Mouse (Mus musculus) adrenal gland, postnatal 4 days (tissue): ENCODE data around the gene Hnrnpa2b1. TPM values are rescaled to one million over a fixed set of nuclear protein-coding genes. Genes with fewer than 3 reads are reported as not detected.
"Not testable (repeated sequence)": the region's sequence is repeated elsewhere in the genome, so short reads cannot be mapped to it uniquely, and the experiment has no call there.

Experiments used
- DNase-seq, 2 experiments: peaks; one replicate each; pipeline ENCODE4 v3.0.0; 2021 to 2022; ENCODE audit warnings: low spot score in 2 of 2, mixed read lengths in 2 of 2
- long read RNA-seq, 2 experiments: library from polyadenylated mRNA; stranded (forward); transcript quantifications; one replicate each; pipeline ENCODE4 v2.0.0; 2021
- total RNA-seq, 2 experiments: library from RNA; stranded (reverse); gene quantifications; 2 replicates each; pipeline ENCODE4 v1.2.3; 2021

The Hnrnpa2b1 gene
- 100 to 1,000 TPM; 776 to 871 TPM for total RNA-seq
- long read RNA-seq, experiment 1, transcript Hnrnpa2b1-204 (11 exons, 1,638 nt) = major isoform, 92 of 707 reads
- long read RNA-seq, experiment 1, transcript Hnrnpa2b1-203 (12 exons, 1,728 nt) = minor isoform, 8 of 707 reads
- long read RNA-seq, experiment 1, transcript Hnrnpa2b1-201 (10 exons, 1,647 nt) = minor isoform, 29 of 707 reads
- long read RNA-seq, experiment 1, transcript Hnrnpa2b1-210 (10 exons, 1,518 nt) = minor isoform, 49 of 707 reads
- long read RNA-seq, experiment 1, partial matches to known transcripts = 406 of 707 reads
- long read RNA-seq, experiment 1, other reads (novel, unspliced or antisense) = 109 of 707 reads
- long read RNA-seq, experiment 2, transcript Hnrnpa2b1-203 (12 exons, 1,728 nt) = minor isoform, 22 of 896 reads
- long read RNA-seq, experiment 2, transcript Hnrnpa2b1-204 (11 exons, 1,638 nt) = major isoform, 250 of 896 reads
- long read RNA-seq, experiment 2, transcript Hnrnpa2b1-201 (10 exons, 1,647 nt) = minor isoform, 33 of 896 reads
- long read RNA-seq, experiment 2, transcript Hnrnpa2b1-210 (10 exons, 1,518 nt) = minor isoform, 93 of 896 reads
- long read RNA-seq, experiment 2, partial matches to known transcripts = 270 of 896 reads
- long read RNA-seq, experiment 2, other reads (novel, unspliced or antisense) = 203 of 896 reads

GRCm38 (mm10) chr6:51469715-51470310, at the start of gene Hnrnpa2b1:
TSS of gene Hnrnpa2b1 (minus strand) at chr6:51469894.
- DNase-seq = peak; percentile 99

- no peak for DNase-seq
Observed at GRCm38 (mm10) chr6:51514860-51515259, 45.2 kb upstream of the Hnrnpa2b1 start.

GRCm38 (mm10) chr6:51513745-51514144, 44.1 kb upstream of the Hnrnpa2b1 start:
- DNase-seq = no peak

GRCm38 (mm10) chr6:51510946-51511345, 41.3 kb upstream of the Hnrnpa2b1 start:
- DNase-seq = no peak

- DNase-seq = peak; percentile 7 to 27
Observed at GRCm38 (mm10) chr6:51510094-51510493, 40.4 kb upstream of the Hnrnpa2b1 start.

- DNase-seq = peak; percentile 23 to 40
Observed at GRCm38 (mm10) chr6:51508750-51509648, 39.3 kb upstream of the Hnrnpa2b1 start.

- DNase-seq = no peak
Observed at GRCm38 (mm10) chr6:51507556-51507955, 37.9 kb upstream of the Hnrnpa2b1 start.

GRCm38 (mm10) chr6:51505671-51506070, 36.0 kb upstream of the Hnrnpa2b1 start:
- DNase-seq = no peak

GRCm38 (mm10) chr6:51497321-51498111, 27.8 kb upstream of the Hnrnpa2b1 start:
- no peak for DNase-seq

- no peak for DNase-seq
Observed at GRCm38 (mm10) chr6:51489787-51490186, 20.1 kb upstream of the Hnrnpa2b1 start.

GRCm38 (mm10) chr6:51486731-51487130, 17.0 kb upstream of the Hnrnpa2b1 start:
- DNase-seq = no peak

- no peak for DNase-seq
Observed at GRCm38 (mm10) chr6:51486076-51486710, 16.5 kb upstream of the Hnrnpa2b1 start.

- no peak for DNase-seq
Observed at GRCm38 (mm10) chr6:51485646-51486045, 16.0 kb upstream of the Hnrnpa2b1 start.

GRCm38 (mm10) chr6:51484556-51484955, 14.9 kb upstream of the Hnrnpa2b1 start:
- not testable (repeated sequence) for DNase-seq

- no peak for DNase-seq
Observed at GRCm38 (mm10) chr6:51483861-51484260, 14.2 kb upstream of the Hnrnpa2b1 start.

GRCm38 (mm10) chr6:51481548-51481947, 11.9 kb upstream of the Hnrnpa2b1 start:
- no peak for DNase-seq

- no peak for DNase-seq
Observed at GRCm38 (mm10) chr6:51479136-51479731, 9.5 kb upstream of the Hnrnpa2b1 start.

GRCm38 (mm10) chr6:51472213-51472612, 2.5 kb upstream of the Hnrnpa2b1 start:
- no peak for DNase-seq

- no peak for DNase-seq
Observed at GRCm38 (mm10) chr6:51471782-51472181, 2.1 kb upstream of the Hnrnpa2b1 start.
